Mouse (Mus musculus): ENCODE data around the gene Dnaja2. TPM values are rescaled to one million over a fixed set of nuclear protein-coding genes. Genes with fewer than 3 reads are reported as not detected.
A peak's percentile ranks its signal among the peaks of the same experiment; 100 is the strongest.

Gene Dnaja2
- polyA plus RNA-seq, 1 experiment from 2014 or later, result 164 TPM

DNA sequence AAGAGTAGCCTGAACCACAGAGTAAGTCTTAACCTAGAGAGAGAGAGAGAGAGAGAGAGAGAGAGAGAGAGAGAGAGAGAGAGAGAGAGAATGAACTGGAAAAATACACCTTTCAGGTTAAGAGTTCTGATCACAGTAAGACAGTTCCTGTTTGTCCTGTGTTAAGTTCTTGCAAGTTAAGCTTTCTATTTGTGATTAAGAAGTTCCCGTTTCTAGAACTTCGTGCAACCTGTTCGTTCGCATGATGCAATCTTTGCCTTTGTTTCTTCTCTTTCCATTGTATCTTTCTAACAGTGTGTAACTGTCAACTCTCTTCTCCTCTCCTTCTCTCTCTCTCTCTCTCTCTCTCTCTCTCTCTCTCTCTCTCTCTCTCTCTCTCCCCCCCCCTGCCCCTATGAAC, 15.3 kb upstream of the Dnaja2 start:
- Histone ChIP-seq H3K27ac (no peak overlapping the region), H3K4me3 (ENCODE audit: inconsistent target) (no peak overlapping the region), H3K36me3 (ENCODE audit: inconsistent target) (no peaks in the 10 kb centered on the region), H3K79me2 (ENCODE audit: inconsistent target) (no peaks in the 10 kb centered on the region)
- WGBS (ENCODE audit: missing documents), result 7% methylated on average over 4 of the region's 4 CpGs

DNA sequence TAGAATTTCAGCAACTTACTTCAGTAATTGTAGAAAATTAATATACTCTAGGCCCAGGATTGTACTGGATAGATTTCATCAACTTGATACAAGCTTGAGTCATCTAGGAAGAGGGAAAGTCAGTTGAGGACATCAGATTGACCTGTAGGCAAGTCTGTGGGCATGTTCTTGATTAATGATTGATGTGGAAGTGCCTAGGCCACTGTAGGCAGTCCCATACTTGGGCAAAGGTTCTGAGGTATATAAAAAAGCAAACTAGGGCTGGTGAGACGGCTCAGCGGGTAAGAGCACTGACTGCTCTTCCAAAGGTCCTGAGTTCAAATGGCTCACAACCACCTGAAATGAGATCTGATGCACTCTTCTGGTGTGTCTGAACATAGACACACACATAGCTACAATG, 12.7 kb upstream of the Dnaja2 start:
- Histone ChIP-seq H3K36me3 (ENCODE audit: inconsistent target) (no peaks in the 10 kb centered on the region), H3K27ac (no peak overlapping the region), H3K79me2 (ENCODE audit: inconsistent target) (no peaks in the 10 kb centered on the region), H3K4me3 (ENCODE audit: inconsistent target) (no peak overlapping the region)
- WGBS (ENCODE audit: missing documents), result 96% methylated on average over 2 of the region's 2 CpGs

DNA sequence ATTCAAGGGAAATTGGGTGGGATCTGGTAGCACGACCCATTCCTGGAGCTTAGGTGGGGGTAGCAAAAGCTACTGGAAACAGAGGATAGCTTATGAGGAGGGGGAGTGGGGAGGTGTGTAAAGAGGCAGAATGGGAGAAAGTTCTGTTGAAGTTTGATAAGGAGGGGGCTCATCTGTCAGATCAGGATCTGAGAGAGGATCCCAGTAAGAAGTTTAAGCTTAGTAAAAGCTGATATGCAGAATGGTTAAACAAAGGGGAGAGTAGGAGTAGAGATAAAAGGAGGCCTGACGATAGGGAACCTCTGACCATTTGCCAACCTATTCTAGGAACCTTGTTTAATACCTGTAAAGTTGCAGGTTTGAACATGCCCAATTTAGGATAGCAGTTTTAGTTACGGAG, 10.0 kb upstream of the Dnaja2 start:
- WGBS (ENCODE audit: missing documents), result 100% methylated on average over 3 of the region's 3 CpGs

GRCm38 (mm10) chr8:85563336-85563735, 8.2 kb upstream of the Dnaja2 start:
- 98% methylated on average over 8 of the region's 8 CpGs for WGBS (ENCODE audit: missing documents)
- Histone ChIP-seq H3K27ac (no peak overlapping the region), H3K4me3 (ENCODE audit: inconsistent target) (no peak overlapping the region), H3K36me3 (ENCODE audit: inconsistent target) (no peaks in the 10 kb centered on the region), H3K79me2 (ENCODE audit: inconsistent target) (no peaks in the 10 kb centered on the region)

More for the DNA sequence above, 10.0 kb upstream of the Dnaja2 start:
- Histone ChIP-seq H3K79me2 (ENCODE audit: inconsistent target) (no peaks in the 10 kb centered on the region), H3K27ac (no peak overlapping the region), H3K36me3 (ENCODE audit: inconsistent target) (no peaks in the 10 kb centered on the region), H3K4me3 (ENCODE audit: inconsistent target) (no peak overlapping the region)

DNA sequence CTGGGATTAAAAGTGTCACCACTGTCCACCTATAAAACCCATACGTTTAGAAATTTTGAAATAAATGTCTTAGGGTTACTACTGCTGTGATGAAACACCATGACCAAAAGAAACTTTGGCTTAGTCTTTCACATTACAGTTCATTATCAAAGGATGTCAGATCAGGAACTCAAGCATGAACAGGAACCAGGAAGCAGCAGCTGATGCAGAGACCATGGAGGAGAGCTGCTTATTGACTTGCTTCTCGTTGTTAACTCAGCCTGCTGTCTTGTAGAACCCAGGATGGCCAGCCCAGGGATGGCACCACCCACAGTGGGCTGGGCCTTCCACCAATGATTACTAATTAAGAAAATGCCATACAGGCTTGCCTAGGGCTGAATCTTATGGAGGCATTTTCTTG, 4.8 kb upstream of the Dnaja2 start:
- 20% methylated on average over 2 of the region's 2 CpGs for WGBS (ENCODE audit: missing documents)
- Histone ChIP-seq H3K4me3 (ENCODE audit: inconsistent target) (no peak overlapping the region), H3K36me3 (ENCODE audit: inconsistent target) (no peaks in the 10 kb centered on the region), H3K79me2 (ENCODE audit: inconsistent target) (no peaks in the 10 kb centered on the region), H3K27ac (0 out of 2 replicates have a peak overlapping the region, but pooled peaks have one; percentile 1)

- H3K79me2 ChIP-seq (ENCODE audit: inconsistent target), result peaks cover 5% of the 10 kb centered on the region
- peak overlapping the region; percentile 81 for H3K27ac ChIP-seq
- 17% methylated on average over 1 of the region's 1 CpGs for WGBS (ENCODE audit: missing documents)
- no peak overlapping the region for H3K4me3 ChIP-seq (ENCODE audit: inconsistent target)
- H3K36me3 ChIP-seq (ENCODE audit: inconsistent target), result no peaks in the 10 kb centered on the region
Measured at GRCm38 (mm10) chr8:85559201-85559600, 4.1 kb upstream of the Dnaja2 start.

- peaks cover 21% of the 10 kb centered on the region for H3K79me2 ChIP-seq (ENCODE audit: inconsistent target)
- peak overlapping the region; percentile 10; the same call in 1 of the 2 replicates for H3K4me3 ChIP-seq (ENCODE audit: inconsistent target)
- H3K27ac ChIP-seq, result peak overlapping the region; percentile 81
- 0 out of 2 replicates have a peak, but pooled peaks cover 5% of the 10 kb centered on the region for H3K36me3 ChIP-seq (ENCODE audit: inconsistent target)
- WGBS (ENCODE audit: missing documents), result 8% methylated on average over 3 of the region's 3 CpGs
Measured at GRCm38 (mm10) chr8:85557601-85557986, 2.5 kb upstream of the Dnaja2 start.

- 2% methylated on average over 2 of the region's 2 CpGs for WGBS (ENCODE audit: missing documents)
- peak overlapping the region; percentile 10; the same call in 1 of the 2 replicates for H3K4me3 ChIP-seq (ENCODE audit: inconsistent target)
- peak overlapping the region; percentile 81 for H3K27ac ChIP-seq
- H3K79me2 ChIP-seq (ENCODE audit: inconsistent target), result peaks cover 26% of the 10 kb centered on the region
- peaks cover 9% of the 10 kb centered on the region; the same call in 1 of the 2 replicates for H3K36me3 ChIP-seq (ENCODE audit: inconsistent target)
Measured at GRCm38 (mm10) chr8:85556986-85557600, 1.9 kb upstream of the Dnaja2 start.

- H3K27ac ChIP-seq, result peak overlapping the region; percentile 70
- H3K36me3 ChIP-seq (ENCODE audit: inconsistent target), result peaks cover 34% of the 10 kb centered on the region
- peaks cover 51% of the 10 kb centered on the region for H3K79me2 ChIP-seq (ENCODE audit: inconsistent target)
- WGBS (ENCODE audit: missing documents), result 1% methylated on average over 63 of the region's 66 CpGs
- H3K4me3 ChIP-seq (ENCODE audit: inconsistent target), result peak overlapping the region; percentile 78
Measured at GRCm38 (mm10) chr8:85554391-85555180, 558 bp downstream of the Dnaja2 start.

DNA sequence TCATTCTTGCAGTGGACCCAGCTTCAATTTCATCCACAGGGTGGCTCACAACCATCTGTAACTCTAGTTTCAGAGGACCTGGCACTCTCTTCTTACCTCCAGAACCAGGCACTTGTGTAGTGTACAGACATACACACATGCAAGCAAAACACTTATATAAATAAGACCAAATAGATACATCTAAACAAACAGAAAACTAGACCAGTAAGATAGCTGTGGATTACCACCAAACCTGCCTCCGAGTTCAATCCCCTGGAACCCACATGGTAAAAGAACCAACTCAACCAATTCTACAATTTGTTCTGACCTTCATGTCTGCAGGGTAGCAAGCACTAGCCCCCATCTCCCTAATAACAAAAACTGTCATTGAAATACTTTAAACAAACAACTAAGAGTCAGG, 3.2 kb downstream of the Dnaja2 start:
- H3K79me2 ChIP-seq (ENCODE audit: inconsistent target), result peaks cover 77% of the 10 kb centered on the region
- H3K27ac ChIP-seq, result no peak overlapping the region
- peaks cover 59% of the 10 kb centered on the region for H3K36me3 ChIP-seq (ENCODE audit: inconsistent target)
- 100% methylated on average over 1 of the region's 1 CpGs for WGBS (ENCODE audit: missing documents)
- H3K4me3 ChIP-seq (ENCODE audit: inconsistent target), result no peak overlapping the region

GRCm38 (mm10) chr8:85536332-85536731, 18.8 kb downstream of the Dnaja2 start:
- Histone ChIP-seq H3K27ac (no peak overlapping the region), H3K36me3 (ENCODE audit: inconsistent target) (peaks cover 33% of the 10 kb centered on the region), H3K4me3 (ENCODE audit: inconsistent target) (no peak overlapping the region), H3K79me2 (ENCODE audit: inconsistent target) (peaks cover 3% of the 10 kb centered on the region; the same call in 1 of the 2 replicates)
- WGBS (ENCODE audit: missing documents), result 87% methylated on average over 2 of the region's 2 CpGs

- 100% methylated on average over 1 of the region's 1 CpGs for WGBS (ENCODE audit: missing documents)
- no peak overlapping the region for H3K27ac ChIP-seq
- H3K36me3 ChIP-seq (ENCODE audit: inconsistent target), result peaks cover 21% of the 10 kb centered on the region
- H3K4me3 ChIP-seq (ENCODE audit: inconsistent target), result no peak overlapping the region
- no peaks in the 10 kb centered on the region for H3K79me2 ChIP-seq (ENCODE audit: inconsistent target)
Measured at GRCm38 (mm10) chr8:85534163-85534562, 21.0 kb downstream of the Dnaja2 start.

DNA sequence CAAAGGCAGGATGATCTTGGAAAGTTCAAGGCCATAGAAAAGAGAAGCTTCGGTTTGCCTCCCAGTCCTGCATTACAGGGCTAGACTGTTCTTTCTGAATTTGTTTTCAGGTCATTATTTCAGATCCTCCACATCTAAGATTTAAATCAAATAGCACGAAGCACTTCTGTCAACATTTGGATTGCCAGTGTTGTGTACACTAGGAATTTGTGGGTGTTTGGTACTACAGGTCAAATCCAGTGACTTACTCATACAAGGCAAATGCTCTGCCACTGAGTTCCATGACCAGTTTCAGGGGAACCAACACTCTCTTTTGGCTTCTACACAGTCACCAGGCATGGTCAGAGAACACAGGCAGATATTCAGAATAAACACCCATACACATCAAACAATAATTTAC, 21.7 kb downstream of the Dnaja2 start:
- peaks cover 14% of the 10 kb centered on the region for H3K36me3 ChIP-seq (ENCODE audit: inconsistent target)
- H3K27ac ChIP-seq, result no peak overlapping the region
- 100% methylated on average over 1 of the region's 2 CpGs for WGBS (ENCODE audit: missing documents)
- no peak overlapping the region for H3K4me3 ChIP-seq (ENCODE audit: inconsistent target)
- H3K79me2 ChIP-seq (ENCODE audit: inconsistent target), result no peaks in the 10 kb centered on the region

DNA sequence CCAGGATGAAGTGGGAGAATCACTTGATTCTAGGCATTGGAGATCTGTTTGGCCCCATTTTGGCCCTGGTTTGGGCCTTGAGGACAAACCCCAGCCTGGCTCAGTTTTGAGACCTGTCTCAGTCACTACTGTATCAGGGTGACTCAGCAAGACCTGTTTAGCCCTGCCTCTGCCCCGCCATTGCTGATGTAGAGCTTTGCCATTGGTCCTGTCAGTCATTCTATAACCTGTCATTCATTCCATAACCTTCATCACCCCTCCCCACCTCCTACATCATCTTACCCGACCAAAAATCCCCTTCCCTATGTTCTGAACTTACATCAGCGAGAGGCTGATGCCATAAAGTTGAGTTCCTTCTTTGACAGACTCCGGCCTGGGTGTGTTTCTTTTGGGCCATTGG, 22.3 kb downstream of the Dnaja2 start:
- Histone ChIP-seq H3K79me2 (ENCODE audit: inconsistent target) (no peaks in the 10 kb centered on the region), H3K36me3 (ENCODE audit: inconsistent target) (peaks cover 8% of the 10 kb centered on the region; the same call in 1 of the 2 replicates), H3K4me3 (ENCODE audit: inconsistent target) (no peak overlapping the region), H3K27ac (no peak overlapping the region)
- 83% methylated on average over 4 of the region's 4 CpGs for WGBS (ENCODE audit: missing documents)

- Histone ChIP-seq H3K4me3 (ENCODE audit: inconsistent target) (no peak overlapping the region), H3K79me2 (ENCODE audit: inconsistent target) (no peaks in the 10 kb centered on the region), H3K27ac (no peak overlapping the region), H3K36me3 (ENCODE audit: inconsistent target) (peaks cover 5% of the 10 kb centered on the region; the same call in 1 of the 2 replicates)
- WGBS (ENCODE audit: missing documents), result 13% methylated on average over 3 of the region's 3 CpGs
Measured at GRCm38 (mm10) chr8:85531471-85531870, 23.7 kb downstream of the Dnaja2 start.
